Mouse (Mus musculus) layer of hippocampus, adult 11-12 months (tissue): ENCODE measurements at regions not wholly inside any gene's neighbourhood (a gene's known extent, or its start where the extent isn't known, plus 50 kb on each side); places are given as distances from the start of the nearest gene placed in this dataset.

Source experiments
- DNase-seq: peaks from one replicate; pipeline ENCODE4 v3.0.0; 2022; ENCODE audit warnings: low spot score

DNA sequence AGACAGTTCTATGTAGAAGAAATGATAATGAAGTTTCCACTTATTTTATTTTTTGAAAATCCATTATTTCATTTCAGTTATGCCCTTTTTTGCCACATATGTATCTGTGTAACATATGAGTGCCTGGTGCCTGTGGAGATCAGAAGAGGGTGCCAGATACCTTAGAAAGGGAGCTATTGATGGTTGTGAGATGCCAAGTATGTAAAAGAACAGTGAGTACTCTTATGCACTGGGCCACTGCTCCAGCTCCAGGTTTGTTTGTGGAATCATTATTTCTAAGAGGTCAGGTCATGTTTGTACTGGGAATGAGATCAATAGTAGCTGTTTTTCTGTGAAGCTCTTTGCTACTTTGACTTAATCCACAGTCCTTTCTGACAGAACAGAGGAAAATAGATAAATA is 68.1 kb downstream of the Cenpw start:
- DNase-seq: no peak

DNA sequence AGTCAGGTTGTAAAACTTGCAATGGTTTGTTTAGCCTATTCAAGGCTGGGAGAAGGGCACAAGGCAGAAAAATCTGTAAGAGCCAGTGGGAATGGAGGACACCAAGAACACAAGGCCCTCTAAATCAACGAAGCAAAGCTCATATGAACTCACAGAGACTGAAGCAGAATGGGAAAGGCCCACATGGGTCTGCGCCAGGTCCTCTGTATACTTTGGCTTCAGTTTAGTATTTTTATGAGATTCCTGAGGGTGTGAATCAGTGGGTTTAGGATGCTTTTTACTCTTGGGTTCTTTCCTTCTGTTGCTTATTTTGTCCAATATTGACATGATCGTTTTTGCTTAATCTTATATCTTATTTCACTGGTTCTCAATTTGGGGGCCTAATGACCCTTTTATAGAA is 90.0 kb downstream of the Cenpw start:
- DNase-seq: no peak

DNA sequence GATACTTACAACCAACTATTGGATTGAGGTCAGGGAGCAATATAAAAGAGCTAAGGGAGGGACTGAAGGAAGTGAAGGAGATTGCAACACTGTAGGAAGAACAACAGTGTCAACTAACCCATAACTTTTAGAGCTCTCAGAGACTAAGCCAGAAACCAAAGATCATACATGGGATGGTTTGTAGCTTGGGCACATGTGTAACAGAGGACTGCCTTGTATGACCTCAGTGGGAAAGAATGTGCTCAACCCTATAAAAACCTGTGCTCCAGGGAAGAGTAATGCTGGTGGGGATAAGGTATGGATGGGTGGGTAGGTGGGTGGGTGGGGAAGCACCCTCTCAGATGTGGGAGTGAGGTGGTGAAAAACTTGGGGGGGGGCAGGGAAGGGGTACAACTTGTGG is 97.9 kb downstream of the Cenpw start:
- DNase-seq: no peak

DNA sequence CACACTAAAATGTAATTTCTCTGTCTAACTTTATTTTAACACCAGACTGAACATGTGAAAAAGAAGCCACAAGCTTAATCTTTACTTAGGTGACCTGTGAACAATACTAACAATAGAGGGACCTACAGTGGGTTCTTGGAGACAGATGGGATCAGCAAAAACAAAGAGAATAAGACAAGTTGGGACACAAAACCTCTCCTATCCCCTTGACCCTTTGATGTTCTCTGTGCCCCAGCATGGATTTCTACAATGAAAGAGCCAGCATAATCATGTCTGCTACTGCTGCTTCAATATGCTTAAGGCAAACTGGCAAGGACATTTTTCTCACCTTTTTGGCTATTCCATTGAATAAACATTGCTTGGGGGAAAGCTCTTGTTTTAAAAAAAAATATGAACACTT is 105.8 kb downstream of the Cenpw start:
- no peak for DNase-seq

DNA sequence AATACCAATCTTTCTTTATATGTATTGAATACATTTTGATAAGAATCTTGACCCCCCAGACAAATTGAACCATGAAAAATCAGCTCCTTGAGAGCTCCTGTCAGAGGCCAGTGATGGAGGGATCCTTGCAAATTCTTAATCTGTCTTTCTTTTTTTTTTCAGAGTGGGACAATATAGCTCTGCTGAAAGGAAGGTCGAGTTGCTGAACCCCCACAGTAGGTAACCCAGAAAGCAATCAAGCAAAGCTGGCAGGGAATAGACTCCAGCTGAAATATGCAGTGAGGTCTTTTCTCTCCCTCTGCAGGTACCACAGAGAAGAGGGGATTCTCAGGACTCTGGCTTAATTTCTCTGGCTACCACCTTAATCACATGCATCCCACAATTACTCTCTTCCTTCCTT is 108.8 kb downstream of the Cenpw start:
- DNase-seq: no peak

DNA sequence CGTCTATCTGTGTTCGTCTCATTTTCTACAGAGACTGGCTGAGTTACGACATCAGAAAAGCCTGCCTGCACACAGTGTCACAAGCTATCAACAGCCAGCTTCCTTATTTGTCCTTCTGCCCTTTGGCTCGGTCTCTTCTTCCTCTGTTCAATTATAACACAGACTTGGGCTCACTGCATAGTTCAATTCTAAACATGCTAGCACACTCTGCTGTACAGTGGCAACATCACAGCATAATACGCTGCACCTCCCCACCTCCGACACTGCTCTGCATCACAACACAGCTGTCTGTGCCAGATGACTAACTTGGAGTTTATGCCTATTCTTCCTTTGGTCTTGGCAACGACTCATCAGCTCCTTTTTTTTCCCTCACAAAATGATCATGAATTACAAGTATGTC is 111.0 kb downstream of the Cenpw start:
- DNase-seq: peak; percentile 35

DNA sequence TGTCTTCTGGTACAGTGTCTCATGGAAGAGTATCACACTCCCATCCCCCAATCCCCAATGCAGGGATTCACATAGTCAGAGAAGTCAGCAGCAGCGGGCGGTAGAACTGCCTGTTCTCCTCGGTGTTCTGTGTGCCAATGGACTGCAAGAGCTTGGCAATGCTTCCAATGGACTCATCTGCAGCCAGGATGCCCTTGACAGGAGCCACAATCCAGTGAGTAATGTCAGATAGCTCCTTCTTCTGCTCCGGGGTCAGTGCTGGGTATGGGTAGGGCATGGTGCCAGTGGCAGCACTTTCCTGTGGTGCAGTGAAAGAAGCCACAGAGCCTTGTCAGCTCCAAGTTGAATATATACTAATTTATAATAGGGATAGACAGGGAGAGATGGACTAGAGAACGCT is 115.3 kb downstream of the Cenpw start:
- no peak for DNase-seq

DNA sequence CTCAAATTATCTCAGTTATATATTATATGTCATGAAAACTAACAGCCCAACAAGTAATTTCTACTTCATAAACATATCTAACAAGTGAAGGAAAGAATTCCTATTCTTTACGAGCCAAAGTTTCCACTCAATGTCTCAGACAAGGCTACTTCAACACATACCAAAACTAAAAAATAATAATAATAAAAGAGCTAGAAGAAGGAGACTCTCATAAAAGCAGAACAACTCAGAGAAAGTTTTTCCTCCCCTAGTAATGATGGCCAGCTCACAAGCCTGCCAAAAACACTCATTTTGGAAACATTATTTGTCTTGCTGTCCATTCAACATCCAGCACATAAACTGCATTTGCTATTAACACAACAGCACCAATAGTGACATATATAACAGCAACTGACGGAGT is 133.7 kb downstream of the Cenpw start:
- no peak for DNase-seq

DNA sequence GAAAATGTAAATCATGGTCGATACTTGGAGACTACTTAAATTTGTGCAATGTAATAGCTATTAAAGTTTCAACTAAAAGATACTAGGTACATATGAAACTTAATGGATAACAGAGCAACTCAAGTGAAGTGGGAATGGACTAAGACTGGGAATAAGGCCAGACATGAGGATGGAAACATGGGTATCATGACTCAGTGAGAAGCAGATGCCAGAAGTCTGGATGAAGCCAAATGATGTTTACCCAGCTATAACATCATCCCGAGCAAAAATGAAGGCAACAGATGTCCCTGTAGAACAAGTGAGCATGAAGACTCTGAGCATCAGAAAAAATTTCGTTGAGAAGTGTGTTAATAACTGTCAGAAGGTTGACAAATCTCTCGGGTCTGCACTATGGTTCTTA is 169.7 kb downstream of the Cenpw start:
- peak; percentile 47 for DNase-seq

DNA sequence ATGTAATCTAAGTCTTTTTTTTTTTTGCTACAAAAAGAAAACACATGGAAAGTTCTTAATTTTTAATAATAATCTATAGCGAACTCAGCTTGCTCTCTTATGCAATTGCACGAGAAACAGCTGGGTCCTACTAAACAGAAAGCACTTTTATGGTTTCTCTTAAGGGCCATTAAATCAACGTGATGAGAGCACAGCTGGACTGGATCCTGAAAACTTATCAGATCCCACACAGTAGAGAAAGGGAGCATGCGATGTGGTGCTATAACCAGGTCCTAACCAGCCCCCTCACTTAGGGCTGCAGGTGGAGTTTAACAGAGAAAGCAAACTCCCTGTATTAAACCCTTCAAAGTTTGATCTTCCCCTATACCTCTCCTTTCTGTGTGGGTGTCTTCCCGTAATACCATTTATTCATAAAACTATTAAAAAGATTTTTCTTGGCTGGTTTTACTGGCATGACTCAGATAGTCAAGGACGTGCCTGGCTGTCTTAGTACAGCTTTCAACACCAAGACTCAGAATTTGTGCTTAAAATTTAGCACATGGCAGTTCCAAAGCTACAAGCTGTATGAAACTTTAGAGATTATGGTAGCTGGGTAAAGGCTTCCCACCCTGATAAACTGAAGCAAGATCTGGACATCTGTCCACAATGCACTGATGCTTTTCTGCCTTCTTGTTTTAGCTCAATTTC is 197.3 kb downstream of the Cenpw start:
- DNase-seq: no peak

DNA sequence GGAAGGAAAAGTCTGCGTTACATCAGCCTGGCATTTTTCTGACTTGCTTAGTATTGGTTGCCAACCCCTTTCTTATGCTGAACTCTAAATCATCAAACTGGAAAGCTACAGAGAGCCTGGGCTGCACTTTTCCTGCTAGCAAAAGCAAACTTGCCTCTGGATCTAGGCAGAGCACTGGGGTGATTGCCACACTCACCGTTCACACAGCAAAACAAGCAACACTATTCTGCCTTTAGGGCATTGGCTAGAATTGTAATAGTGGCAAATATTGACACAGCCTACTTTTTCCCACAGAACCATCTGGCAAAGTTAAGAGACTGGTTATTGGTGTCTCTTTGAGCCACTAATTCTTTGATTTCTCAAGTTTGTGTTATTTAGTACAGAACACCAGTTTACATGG is 199.5 kb downstream of the Cenpw start:
- DNase-seq: no peak

DNA sequence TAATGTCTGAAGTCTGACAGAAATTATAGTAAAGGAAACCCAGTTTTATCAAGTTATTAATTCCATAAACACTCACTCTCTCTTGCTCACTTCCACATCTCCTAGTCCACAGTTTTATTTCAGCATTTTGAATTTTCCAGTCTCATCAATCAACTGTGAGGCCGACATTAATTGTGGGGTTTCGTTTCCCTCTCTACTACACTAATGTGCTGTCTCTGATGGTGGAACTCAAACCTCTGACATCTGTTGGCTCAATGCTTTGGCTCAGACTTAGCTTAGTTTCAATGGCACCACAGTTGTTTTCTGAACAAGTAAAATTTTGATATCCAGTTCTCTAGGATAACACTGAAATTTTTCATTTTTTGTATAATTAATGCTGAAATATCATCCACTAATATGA is 218.8 kb downstream of the Cenpw start:
- no peak for DNase-seq
